Mouse (Mus musculus): ENCODE data around the gene Mpst. TPM values are rescaled to one million over a fixed set of nuclear protein-coding genes. Genes with fewer than 3 reads are reported as not detected.
A peak's percentile ranks its signal among the peaks of the same experiment; 100 is the strongest.

Gene Mpst
- total RNA-seq, 2 experiments from 2014 or later, result 61.9 to 66.9 TPM

DNA sequence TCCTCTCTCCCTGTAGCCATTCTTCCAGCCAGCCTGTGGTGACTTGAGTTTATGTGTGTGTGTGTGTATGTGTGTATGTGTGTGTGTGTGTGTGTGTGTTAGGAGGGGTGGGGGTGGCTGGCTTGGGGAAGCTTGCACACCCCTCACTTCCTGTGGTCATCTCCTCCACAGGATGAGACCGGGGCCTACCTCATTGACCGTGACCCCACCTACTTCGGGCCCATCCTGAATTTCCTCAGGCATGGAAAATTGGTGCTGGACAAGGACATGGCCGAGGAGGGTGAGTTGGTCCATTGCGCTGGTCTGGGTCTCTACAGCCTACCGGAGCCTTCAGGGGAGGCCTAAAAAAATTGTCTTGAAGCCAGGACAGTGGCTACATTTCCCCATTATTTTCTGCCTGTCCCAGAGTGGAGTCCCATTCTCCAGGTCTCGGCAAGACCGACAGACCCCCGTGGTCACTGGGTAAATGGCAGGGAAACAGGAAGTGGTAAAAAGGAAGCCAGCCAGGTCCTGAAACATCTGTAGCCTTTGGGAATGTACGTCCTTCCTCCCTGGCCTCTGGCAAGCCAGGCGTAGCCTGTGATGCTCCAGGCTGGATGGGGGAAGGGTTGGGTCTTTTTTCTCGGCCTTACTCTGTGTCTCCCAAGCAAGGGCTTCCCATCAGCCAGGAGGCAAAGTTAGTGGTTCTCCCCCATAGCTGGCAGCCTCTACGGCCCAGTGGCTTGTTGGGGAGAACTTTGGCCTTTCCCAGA, 23.8 kb downstream of the Mpst start:
- intact Hi-C loops (cut with DNase I), result no loop called here
- H3K4me3 ChIP-seq, result peak overlapping the region; percentile 85
- peak overlapping the region; percentile 82 for H3K27ac ChIP-seq
- no peak for TF ChIP-seq CTCF (IDR thresholded peaks at IDR 0.05)
- no peak for DNase-seq

GRCm38 (mm10) chr15:78430874-78431273, 24.7 kb downstream of the Mpst start:
- no peak for DNase-seq
- peak overlapping the region; percentile 82 for H3K27ac ChIP-seq
- peak overlapping the region; percentile 85 for H3K4me3 ChIP-seq
- no peak for TF ChIP-seq CTCF (IDR thresholded peaks at IDR 0.05)
- intact Hi-C loops (cut with DNase I), result no loop called here

DNA sequence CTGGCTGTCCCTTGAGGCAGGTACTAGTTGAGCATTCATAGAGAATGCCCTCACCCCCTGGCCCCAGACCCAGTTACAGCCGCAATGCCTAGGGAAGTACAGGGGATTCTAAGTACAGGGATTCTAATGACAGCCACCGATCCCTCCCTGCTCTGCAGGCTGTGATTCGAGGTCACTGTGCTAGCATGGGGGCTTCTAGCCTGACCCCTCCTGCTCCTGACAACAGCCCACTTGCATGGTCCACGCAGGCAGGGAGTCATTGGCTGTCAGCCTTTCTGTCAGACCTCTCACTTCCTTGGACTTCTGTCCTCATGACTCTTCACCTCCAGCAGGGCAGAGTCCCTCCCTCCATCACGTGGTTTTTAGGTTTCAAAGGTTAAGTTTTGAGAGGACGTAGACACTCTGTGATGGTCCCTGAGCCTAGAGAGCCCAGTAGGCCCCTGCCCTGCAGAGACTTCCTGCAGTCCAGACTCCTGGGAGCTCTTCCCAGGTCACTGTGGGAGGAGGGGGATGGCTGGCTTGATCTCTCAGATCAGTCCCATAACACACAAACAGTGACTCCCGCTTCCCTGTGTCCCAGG, 25.4 kb downstream of the Mpst start:
- no peak for DNase-seq
- no peak for TF ChIP-seq CTCF (IDR thresholded peaks at IDR 0.05)
- intact Hi-C loops (cut with DNase I), result no loop called here
- no peak overlapping the region for H3K4me3 ChIP-seq
- no peak overlapping the region for H3K27ac ChIP-seq

GRCm38 (mm10) chr15:78434896-78435520, 28.8 kb downstream of the Mpst start:
- Histone ChIP-seq H3K27ac (no peak overlapping the region; the same call in 1 of the 2 replicates), H3K4me3 (no peak overlapping the region)
- peak; percentile 51 for TF ChIP-seq CTCF (IDR thresholded peaks at IDR 0.05)
- intact Hi-C loops (cut with DNase I), result no loop called here
- DNase-seq, result no peak

DNA sequence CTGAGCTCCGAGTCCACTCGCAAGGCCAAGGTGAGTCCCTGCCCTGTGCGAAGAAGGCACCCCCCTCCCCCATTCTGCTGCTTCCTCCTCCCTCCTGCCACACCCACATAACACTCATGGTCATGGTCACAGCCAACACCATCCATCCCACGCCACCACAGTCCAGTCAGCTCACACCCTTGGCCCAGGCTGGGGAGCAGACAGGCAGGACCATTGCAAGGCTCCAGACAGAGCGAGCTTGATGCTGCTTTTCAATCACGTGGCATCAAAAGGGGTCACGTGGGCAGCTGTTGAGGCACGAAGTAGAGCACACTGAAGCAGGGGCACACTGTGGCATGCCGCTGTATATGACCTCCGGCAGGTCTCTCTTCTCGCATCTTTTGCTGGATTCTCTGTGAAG, 29.5 kb downstream of the Mpst start:
- no peak overlapping the region for H3K4me3 ChIP-seq
- H3K27ac ChIP-seq, result peak overlapping the region; percentile 3; the same call in 1 of the 2 replicates
- TF ChIP-seq CTCF (IDR thresholded peaks at IDR 0.05), result no peak
- intact Hi-C loops (cut with DNase I), result no loop called here
- no peak for DNase-seq

GRCm38 (mm10) chr15:78436380-78437192, 30.4 kb downstream of the Mpst start:
- peak; percentile 37; the same call in 1 of the 2 replicates for TF ChIP-seq CTCF (IDR thresholded peaks at IDR 0.05)
- peak overlapping the region; percentile 56 for H3K4me3 ChIP-seq
- intact Hi-C loops (cut with DNase I), result no loop called here
- peak overlapping the region; percentile 77 for H3K27ac ChIP-seq
- DNase-seq, result peak; percentile 91

DNA sequence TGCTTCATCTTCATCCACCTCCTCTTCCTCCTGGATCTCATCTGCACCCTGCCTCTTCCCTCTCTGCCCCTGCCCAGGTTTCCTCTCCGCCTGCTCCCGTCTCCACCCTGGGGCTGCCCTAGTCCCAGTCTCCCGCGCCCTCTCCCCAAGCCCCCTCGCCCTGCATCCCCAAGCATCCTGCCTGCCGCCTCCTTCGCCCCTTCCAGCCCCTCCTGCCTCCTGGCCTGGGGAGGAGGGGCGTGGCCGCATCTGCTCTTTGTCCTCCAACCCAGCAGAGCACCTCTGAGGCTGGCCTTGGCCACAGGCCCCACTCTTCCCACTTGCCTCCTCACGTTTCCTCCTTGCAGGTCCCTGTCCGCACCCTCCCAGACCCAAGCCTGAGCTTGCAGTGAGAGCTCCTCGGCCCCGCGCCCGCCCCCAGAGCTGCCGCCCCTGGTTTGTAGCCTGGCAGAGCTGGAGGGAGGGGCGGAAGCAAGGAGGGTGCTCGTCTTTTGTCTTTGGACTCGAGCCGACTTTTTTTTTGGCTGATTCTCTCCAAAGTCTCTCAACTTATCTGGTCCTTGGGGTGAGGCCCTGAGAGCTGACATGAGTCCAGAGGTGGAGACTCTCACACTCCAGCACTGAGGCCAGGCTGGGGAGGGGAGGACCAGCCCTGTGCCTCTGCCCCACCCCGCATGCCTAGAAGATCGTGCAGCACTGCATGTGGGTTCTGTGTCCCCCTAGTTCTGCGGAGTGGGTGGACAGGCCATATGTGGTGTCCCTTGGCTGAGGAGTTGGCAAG, 31.2 kb downstream of the Mpst start:
- peak; percentile 68 for DNase-seq
- Histone ChIP-seq H3K27ac (peak overlapping the region; percentile 77), H3K4me3 (peak overlapping the region; percentile 56)
- intact Hi-C loops (cut with DNase I), result no loop called here
- TF ChIP-seq CTCF (IDR thresholded peaks at IDR 0.05), result no peak

- intact Hi-C loops (cut with DNase I), result no loop called here
- Histone ChIP-seq H3K4me3 (no peak overlapping the region), H3K27ac (peak overlapping the region; percentile 77)
- no peak for TF ChIP-seq CTCF (IDR thresholded peaks at IDR 0.05)
- DNase-seq, result no peak
Measured at GRCm38 (mm10) chr15:78438018-78438394, 31.8 kb downstream of the Mpst start.

DNA sequence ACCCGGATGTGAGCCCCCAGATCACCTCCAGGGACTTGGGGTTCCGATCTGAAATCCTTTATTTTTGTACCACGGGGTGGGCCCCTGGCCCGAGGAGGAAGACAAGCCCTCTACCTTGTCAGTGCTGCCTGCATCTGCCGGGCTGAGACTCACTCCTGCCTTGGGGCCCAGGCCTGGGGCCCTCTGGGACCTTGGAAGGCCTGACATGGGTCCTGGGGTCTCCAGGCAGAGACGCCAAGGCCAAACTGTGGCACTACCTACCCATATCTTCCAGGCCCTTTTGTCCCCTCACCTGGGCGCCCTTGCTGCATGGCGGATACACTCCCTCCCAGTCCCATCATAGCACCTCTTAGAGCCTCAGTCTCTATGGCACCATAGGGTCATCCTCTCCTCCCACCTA, 32.3 kb downstream of the Mpst start:
- H3K4me3 ChIP-seq, result no peak overlapping the region
- intact Hi-C loops (cut with DNase I), result no loop called here
- no peak overlapping the region for H3K27ac ChIP-seq
- no peak for TF ChIP-seq CTCF (IDR thresholded peaks at IDR 0.05)
- DNase-seq, result no peak

- intact Hi-C loops (cut with DNase I), result no loop called here
- no peak for TF ChIP-seq CTCF (IDR thresholded peaks at IDR 0.05)
- DNase-seq, result no peak
- no peak overlapping the region for H3K4me3 ChIP-seq
- no peak overlapping the region for H3K27ac ChIP-seq
Measured at GRCm38 (mm10) chr15:78438973-78439372, 32.8 kb downstream of the Mpst start.

GRCm38 (mm10) chr15:78442231-78442630, 36.0 kb downstream of the Mpst start:
- intact Hi-C loops (cut with DNase I), result no loop called here
- H3K4me3 ChIP-seq, result no peak overlapping the region
- no peak overlapping the region for H3K27ac ChIP-seq
- TF ChIP-seq CTCF (IDR thresholded peaks at IDR 0.05), result no peak
- no peak for DNase-seq

DNA sequence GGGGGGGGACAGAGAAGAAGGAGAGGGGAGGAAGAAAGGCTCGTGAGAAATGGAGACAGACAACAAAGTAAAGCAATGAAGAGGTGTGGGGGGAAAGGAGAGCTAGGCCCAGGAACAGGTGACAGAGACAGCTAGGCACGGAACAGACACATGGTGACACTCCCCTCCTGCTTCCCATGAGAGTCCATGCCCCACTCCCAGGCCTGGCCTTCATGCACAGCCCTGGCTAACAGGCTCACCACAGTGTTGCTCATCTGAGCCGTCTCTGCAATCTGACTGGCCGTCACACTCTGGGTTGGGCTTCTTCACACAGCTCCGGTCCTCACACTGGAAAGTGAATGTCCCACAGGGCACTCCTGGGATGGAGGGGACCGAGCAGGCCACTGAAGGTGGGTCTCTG, 37.6 kb downstream of the Mpst start:
- no peak for DNase-seq
- no peak for TF ChIP-seq CTCF (IDR thresholded peaks at IDR 0.05)
- intact Hi-C loops (cut with DNase I), result no loop called here
- Histone ChIP-seq H3K27ac (no peak overlapping the region), H3K4me3 (no peak overlapping the region)

Measured in gastrocnemius, adult 2 months (tissue).